In the genomic region with DNA sequence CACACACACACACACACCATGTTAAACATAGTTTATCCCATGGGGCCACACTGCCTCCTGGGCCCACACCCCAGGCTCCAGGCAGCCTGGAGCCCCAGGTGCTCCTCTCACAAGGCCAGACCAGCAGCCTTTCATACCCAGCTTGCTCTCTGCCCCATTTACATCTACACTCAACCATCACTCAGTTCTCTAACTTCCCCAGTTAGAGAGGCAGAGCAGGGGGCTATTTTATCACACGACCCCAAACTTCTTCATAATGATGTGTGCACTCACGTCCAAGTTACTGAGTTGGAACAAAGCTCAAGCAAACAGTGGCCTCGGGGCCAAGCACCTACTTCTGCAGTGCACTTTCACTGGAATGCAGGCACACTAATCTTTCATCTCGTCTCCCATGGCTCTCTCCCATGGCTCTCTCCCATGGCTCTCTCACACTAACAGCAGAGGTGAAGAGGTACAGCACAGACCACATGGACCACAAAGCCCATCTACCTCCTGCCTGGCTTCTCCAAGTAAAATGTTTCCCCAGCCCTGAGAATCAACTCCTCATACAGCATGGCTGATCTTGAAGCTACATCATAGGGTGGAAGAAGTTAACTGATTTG, we compare ENCODE assay signal across 17 mouse cellular contexts.
"Had no signal": no experiment of that assay in that cellular context is flagged by ENCODE, and none has a peak within 500 bp of the region (broad histone marks: within the 10 kb centered on the region; RNA-seq: fewer than 3 reads in every experiment).

No protein-coding gene starts in this region.

- H3K4me2 ChIP-seq: lung, embryonic 15.5 days; midbrain, embryonic 12.5 days; midbrain, embryonic 15.5 days; neural tube, embryonic 12.5 days; stomach, embryonic 15.5 days had no signal

- H3K4me3 ChIP-seq: lung, embryonic 15.5 days; megakaryocyte, embryonic 14.5 days; midbrain, embryonic 12.5 days; midbrain, embryonic 15.5 days; neural tube, embryonic 12.5 days; stomach, embryonic 15.5 days had no signal

- DNase-seq: liver, postnatal 0 days; lung, adult 2 months; lung, postnatal 14 days; lung, postnatal 36 days; right cerebral cortex, postnatal 14 days; thymus, adult 2 months; thymus, postnatal 25 days; thymus, postnatal 4 days had no signal

- H3K27ac ChIP-seq: lung, embryonic 15.5 days; macrophage; midbrain, embryonic 12.5 days; midbrain, embryonic 15.5 days; neural tube, embryonic 12.5 days; stomach, embryonic 15.5 days; stomach, postnatal 0 days had no signal

- H3K4me1 ChIP-seq: lung, embryonic 15.5 days; midbrain, embryonic 12.5 days; midbrain, embryonic 15.5 days; neural tube, embryonic 12.5 days; stomach, embryonic 15.5 days had no signal

- H3K36me3 ChIP-seq: lung, embryonic 15.5 days; neural tube, embryonic 12.5 days; stomach, embryonic 15.5 days had no signal

- H3K9me3 ChIP-seq: lung, embryonic 15.5 days; megakaryocyte, embryonic 14.5 days; midbrain, embryonic 12.5 days; midbrain, embryonic 15.5 days; neural tube, embryonic 12.5 days; stomach, embryonic 15.5 days had no signal

- H3K27me3 ChIP-seq: lung, embryonic 15.5 days; megakaryocyte, embryonic 14.5 days; midbrain, embryonic 12.5 days; midbrain, embryonic 15.5 days; neural tube, embryonic 12.5 days; stomach, embryonic 15.5 days had no signal

- ATAC-seq: liver, postnatal 0 days; lung, postnatal 0 days; midbrain, embryonic 15.5 days had no signal

- H3K9ac ChIP-seq: liver, postnatal 0 days; lung, embryonic 15.5 days; midbrain, embryonic 12.5 days; midbrain, embryonic 15.5 days; neural tube, embryonic 12.5 days; stomach, embryonic 15.5 days had no signal
